Mouse (Mus musculus) cerebral cortex, adult 2 months (tissue): ENCODE measurements around the gene Tank.

ENCODE experiments used
- WGBS: fragments of 180-500 bp; shearing (Covaris S2); methylation state at CpG from one replicate; pipeline ENCODE4 v1.1.7; 2018; 5-methylcytosine and 5-hydroxymethylcytosine counted together

Gene Tank

GRCm38 (mm10) chr2:61578433-61578832 lies at the start of gene Tank:
Gene Tank (plus strand): TSS chr2:61578585.
- 82% methylated on average over 10 of the region's 10 CpGs for WGBS

DNA sequence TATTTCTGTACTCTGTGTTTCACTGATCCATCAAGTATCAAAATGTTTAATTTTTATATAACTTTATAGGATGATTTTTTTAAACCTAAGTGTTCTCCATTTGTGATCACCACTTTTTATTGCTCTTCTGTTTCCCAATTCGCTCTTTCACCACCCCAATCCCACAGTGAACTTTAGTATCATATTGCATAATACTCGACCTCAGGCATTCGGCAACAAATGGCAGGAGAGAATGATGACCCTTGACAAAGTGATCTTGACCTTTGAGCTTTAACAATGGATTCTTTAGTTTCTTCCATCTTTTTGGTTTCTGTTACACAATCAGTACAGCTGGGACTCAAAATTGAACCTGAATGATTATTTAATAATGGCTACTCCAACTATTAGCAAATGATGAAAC lies 46.1 kb upstream of the Tank start:
- WGBS: 85% methylated on average over 3 of the region's 3 CpGs

DNA sequence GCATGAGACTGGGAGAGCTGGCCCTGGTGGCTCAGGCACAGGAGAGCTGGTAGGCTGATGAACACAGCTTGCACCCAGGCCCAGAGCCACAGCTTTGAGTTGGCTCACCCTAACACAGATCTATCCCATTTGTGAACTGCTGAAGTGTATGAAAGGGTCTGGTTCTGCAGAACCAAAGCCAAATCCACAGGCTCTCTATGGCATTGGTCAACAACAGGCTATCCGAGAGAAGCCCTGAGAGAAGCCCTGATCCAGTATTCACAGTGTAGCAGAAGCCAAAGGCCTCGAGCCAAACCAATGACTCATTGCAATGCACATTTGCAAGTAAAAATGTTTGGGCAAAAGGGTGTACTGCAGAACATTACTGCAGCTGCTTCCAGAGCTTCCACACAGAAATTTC lies 45.3 kb upstream of the Tank start:
- 30% methylated on average over 2 of the region's 2 CpGs for WGBS

- 84% methylated on average over 2 of the region's 2 CpGs for WGBS
Observed at GRCm38 (mm10) chr2:61536901-61537300, 41.5 kb upstream of the Tank start.

DNA sequence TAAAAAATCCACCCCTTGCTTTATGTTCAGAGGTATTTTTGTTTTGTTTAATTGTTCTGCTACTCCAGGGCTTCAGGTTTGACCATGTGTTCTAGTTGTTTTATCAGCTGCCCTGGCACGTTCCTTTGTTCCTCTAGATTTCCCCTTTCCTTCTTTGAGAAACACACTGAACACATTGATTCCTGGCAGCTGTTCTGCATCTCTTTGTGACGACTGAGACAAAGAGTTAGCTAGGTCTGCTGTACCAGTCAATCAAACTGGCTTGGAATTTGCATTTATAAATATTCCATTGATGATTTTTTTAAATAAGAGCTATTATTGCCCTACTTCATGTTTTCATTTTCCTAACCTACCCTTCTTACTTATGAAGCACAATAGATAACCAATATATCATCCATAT lies 39.0 kb upstream of the Tank start:
- WGBS: 45% methylated on average over 2 of the region's 2 CpGs

DNA sequence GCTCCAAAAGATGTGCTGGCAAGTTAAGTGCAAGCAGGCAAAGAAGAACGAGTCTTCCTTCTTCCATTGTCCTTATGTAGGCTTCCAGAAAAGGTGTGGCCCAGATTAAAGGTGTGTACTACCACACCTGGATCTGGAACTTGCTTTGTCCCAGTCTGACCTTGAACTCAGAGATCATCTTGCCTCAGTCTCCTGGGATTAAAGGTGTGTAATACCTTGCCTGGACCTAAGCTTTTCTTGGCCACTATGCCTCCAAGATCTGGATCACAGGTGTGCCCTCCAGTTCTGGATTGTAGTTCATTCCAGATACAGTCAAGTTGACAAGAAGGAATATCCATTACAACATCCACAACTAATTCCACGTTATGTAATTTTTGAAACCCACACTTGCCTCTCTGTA lies 36.0 kb upstream of the Tank start:
- WGBS: 79% methylated on average over 2 of the region's 2 CpGs

DNA sequence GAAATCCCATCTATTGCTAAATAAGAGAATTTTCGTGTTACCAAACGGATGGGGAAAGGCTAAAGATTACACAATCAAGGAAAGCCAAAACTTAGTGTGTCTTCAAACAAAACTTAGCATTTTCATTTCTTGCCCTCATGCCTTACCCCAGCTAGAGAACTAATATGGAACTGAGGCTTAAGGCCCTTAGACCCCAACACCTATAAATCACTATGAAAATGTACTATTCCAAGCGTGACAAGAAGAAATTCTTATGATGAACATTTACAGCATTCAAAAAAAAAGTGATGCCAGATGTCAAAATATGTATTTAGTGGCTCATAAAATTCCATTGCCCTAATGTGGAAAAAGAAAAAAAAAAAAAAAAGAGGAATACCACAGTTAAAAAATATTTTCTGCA lies 32.7 kb upstream of the Tank start:
- WGBS: 92% methylated on average over 3 of the region's 3 CpGs

- WGBS: 82% methylated on average over 2 of the region's 2 CpGs
Observed at GRCm38 (mm10) chr2:61548021-61548420, 30.4 kb upstream of the Tank start.

DNA sequence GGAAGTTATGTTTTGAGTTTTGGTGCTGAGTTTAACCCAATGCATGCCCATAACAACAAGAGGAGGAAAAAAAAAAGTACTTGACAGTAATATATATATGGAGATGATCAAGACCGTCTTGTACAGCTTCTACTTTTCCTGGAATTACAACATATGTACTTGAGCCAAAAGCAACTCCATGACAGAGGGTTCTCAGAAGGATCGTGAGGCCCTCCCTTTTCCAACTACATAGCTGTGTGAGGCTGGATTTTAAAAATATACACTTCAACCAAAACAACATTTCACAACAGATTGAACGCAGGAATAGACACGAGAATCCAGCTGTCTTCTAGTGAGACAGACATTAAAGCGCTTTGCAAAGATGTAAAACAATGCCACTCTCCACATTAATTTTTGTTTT lies 26.7 kb upstream of the Tank start:
- 64% methylated on average over 5 of the region's 5 CpGs for WGBS

GRCm38 (mm10) chr2:61555367-61555766 lies 23.0 kb upstream of the Tank start:
- 63% methylated on average over 7 of the region's 7 CpGs for WGBS

- 66% methylated on average over 2 of the region's 2 CpGs for WGBS
Observed at GRCm38 (mm10) chr2:61555825-61556224, 22.6 kb upstream of the Tank start.

DNA sequence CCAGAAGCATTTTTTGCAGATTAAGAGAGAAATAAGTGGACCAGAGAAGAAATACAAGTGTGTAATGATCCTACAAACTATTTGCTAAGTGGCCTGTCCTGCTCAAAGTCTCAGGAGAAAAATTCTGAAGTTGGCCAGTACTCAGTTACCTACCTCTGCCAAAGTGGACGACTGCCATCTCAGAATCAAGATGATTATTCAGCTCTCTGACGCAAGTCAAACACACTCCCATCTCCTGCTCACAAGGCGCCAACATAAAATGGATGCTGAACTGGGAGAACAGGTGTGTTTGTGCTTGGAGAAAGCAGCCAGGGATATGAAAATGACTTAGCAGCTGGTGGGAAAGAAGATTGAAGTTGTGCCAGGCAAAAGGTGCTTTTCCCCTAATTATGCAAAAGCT lies 21.7 kb upstream of the Tank start:
- 60% methylated on average over 3 of the region's 3 CpGs for WGBS

DNA sequence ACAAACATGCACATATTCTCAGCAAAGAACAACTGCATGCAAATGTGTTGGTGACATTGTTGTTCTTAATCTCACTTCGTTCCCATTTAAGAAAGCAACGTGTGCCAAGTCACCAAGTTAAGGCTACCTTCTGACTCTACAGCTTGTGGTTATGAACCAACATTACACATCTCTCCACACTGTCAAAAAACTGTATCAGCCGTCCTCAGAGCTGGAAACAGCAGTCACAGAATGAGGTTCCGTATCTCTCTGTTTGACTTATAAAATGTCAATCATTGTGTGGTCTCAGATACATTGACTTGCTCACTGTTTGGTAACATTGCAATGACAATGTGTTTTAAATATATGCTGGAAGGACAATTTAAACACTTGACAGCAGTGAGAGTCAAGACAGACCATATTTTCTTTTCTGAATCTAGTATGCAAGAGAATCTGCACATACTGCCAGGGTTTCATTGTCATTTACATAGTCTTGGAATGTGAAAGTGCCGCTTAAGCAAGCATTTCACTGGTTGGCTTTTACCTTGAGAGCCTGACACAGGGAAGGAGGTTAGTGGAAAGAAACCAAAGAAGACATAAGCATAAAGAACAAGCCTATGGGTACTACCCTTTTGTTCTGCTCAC lies 20.4 kb upstream of the Tank start:
- WGBS: 69% methylated on average over 5 of the region's 5 CpGs

DNA sequence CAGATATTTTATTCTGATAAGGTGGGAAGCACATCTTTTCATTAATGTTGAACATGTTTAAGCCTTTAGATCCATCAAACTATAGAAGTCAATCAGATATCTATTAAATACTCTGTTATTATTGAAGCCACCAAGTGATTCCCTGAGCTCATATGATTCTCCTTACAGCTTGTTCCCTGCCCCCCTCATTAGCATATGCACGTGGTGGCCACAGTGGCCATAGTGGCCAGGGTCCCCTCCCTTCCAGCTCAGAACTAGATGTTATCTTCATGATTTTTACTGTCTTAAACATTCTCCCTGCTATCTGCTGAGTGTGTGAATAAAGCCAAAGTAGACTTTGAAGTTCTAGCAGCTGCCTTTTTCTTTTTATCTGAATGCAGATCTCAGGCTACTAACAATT lies 17.3 kb upstream of the Tank start:
- WGBS: 8% methylated on average over 1 of the region's 1 CpGs

GRCm38 (mm10) chr2:61563202-61563601 lies 15.2 kb upstream of the Tank start:
- 82% methylated on average over 6 of the region's 6 CpGs for WGBS

GRCm38 (mm10) chr2:61567045-61567783 lies 11.2 kb upstream of the Tank start:
- 60% methylated on average over 4 of the region's 4 CpGs for WGBS

DNA sequence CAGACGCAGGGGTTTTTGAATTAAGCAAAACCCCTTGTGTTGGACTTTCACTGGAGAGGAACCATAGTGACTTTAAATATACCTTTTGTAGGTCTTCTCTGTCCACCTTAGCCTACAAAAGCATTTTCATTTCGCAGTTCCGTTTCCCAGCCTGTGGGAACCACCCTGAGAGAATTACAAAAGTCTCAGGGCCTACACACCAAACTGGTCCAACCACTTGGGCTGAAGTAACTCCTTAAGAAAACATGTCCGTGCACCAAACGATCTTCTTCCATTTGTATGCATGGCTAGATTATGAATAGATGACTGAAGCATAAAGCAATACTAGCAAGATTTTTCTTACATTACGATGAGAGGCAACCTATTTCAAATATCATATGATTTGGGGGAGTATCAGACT lies 9.2 kb upstream of the Tank start:
- 91% methylated on average over 6 of the region's 6 CpGs for WGBS

DNA sequence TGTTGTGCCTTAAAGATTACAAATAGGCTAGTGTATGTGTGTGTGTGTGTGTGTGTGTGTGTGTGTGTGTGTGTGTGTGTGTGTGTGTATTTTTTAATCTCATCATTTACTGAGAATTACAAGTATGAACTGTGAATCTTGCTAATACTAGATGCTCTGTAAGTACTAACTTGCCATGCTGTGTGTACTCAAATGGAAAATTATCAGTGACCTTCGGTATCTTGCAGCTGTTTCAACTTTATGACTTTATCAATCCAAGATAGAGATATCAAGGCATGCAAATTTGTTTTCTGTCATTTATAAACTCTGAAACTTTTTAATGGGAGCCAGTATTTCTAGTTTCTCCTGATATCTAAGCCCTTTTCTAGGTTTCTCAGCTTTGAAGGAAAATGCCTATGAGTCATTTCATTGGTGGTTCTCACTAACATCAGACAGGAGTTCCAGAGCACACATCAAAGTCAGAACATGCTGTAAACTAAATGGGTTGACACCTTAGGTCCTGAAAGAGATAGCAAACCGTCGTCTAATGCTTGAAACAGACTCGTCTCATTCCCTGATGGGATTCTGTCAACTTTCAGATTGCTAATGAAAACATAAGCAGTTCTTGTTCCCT lies 6.9 kb upstream of the Tank start:
- 88% methylated on average over 4 of the region's 4 CpGs for WGBS

DNA sequence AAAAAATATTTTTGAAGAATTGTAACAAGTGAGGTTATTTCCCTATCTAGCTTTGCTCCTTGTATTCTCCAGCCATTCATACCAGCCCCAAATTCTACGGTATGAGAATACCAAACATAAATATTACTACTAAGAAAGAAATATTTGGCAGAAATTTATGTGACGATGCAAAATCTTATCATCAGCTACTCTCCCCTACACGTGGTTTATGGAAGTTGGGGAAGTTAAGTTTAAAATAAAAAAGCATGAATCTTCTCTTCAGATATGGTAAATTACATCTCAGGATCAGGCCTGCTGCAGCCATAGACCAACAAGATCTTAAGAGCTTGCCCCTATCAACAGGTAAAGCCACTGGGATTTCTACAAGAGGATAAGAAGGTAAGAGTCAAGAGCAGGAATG lies 1.9 kb upstream of the Tank start:
- 93% methylated on average over 3 of the region's 3 CpGs for WGBS

DNA sequence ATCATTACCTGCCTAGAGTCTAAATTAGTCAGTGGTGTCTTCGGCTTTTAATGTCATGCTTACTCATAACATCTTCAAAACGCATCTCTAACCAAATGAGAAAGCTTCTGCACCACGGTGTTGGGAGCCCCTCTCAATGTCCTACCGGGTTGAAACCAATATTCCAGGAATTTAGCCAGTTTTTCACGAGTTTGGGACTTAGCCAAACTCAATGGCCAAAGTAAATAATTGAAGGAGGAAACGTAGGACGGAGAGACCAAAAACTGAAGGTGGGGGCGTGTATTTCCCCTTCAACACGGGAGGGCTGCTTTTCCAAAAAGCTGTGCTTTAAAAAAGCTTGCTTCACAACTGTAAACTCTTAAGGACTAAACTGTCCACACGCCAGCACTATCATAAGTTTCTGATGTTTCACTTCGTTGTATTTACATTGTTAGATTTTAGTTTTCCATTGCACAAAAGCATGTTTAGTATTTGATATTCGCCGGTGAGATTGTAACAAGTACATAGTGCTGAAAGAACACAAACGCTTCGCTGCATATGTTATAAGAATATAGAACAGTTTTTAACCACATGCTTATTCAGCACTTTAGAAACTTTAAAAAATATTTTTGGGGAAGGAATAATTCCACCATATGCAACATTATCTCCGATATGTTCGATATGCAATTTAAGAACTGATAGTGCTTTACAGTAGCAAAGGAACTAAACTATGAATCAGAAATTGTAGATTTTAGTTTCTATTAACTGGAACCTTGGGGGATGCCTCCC lies 1.3 kb upstream of the Tank start:
- 67% methylated on average over 17 of the region's 17 CpGs for WGBS

DNA sequence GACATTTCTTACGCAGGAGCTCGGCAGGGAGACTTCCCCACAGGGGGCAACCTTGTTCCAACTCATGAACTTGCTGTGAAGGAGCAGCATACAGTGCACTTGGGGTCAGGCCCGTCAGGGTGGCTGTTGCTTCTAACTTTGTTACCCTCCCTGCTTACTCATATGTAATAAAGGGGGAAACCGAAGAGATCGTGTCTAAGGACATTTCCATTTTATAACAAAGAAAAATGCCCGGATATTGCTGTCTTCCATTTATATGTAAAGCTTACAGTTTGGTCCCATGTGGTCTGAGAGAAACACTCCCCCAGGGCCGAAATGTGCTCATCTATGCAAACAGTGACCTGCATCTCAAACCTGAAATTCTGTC lies 706 bp upstream of the Tank start:
- WGBS: 72% methylated on average over 7 of the region's 7 CpGs

DNA sequence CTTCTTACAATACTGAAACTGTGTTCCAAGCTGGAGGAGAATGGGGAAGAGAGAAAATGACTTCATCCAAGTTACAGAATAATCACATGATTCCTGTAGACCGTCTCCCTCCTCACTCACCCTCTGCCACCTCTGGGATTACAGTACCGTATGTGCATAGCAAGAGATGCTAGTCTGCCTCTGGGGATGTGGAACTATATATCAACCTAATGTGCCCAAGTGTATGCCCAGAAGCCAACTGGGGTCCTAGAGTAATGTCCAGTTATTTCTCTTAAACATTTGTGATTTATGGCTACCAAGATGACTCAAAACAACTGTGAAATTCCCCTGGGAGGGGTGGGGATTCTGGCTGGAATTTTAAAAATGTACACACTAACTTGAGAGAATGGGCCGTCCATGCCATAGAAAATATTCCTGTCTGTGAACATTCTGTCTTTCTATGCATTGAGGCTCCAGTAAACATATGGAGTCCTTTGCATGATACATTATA lies 1.2 kb downstream of the Tank start:
- 90% methylated on average over 3 of the region's 3 CpGs for WGBS
